Mouse (Mus musculus) forebrain, embryonic 14.5 days (tissue): ENCODE results near the gene Senp8. TPM values are rescaled to one million over a fixed set of nuclear protein-coding genes. Genes with fewer than 3 reads are reported as not detected.
A peak's percentile ranks its signal among the peaks of the same experiment; 100 is the strongest.

Experiments
- ATAC-seq: fragments of 200-750 bp; cut with Nextera tagmentation; 2 replicates; pipeline ENCODE4 v1.8.0; 2017; ENCODE audit warnings: mild to moderate bottlenecking, moderate library complexity
- DNase-seq: peaks from one replicate; pipeline ENCODE4 v3.0.0-alpha.2; 2015; ENCODE audit warnings: low spot score
- H3K27ac ChIP-seq: fragments of 300-500 bp; sonication (generic); 2 replicates; pipeline ENCODE4 v1.5.1; 2014; ENCODE audit warnings: low read depth, mild to moderate bottlenecking, control low read depth, low read length, moderate library complexity
- H3K27me3 ChIP-seq: fragments of 300-500 bp; sonication (generic); replicated peaks from 2 replicates; pipeline ENCODE4 v1.6.1; 2014; ENCODE audit warnings: low read length, control low read depth, mixed read lengths; ENCODE audit not compliant: control insufficient read depth, insufficient read depth
- H3K36me3 ChIP-seq: fragments of 300-500 bp; sonication (generic); 2 replicates; pipeline ENCODE4 v1.6.1; 2014; ENCODE audit warnings: low read length, control low read depth; ENCODE audit not compliant: control insufficient read depth, insufficient read depth
- H3K4me1 ChIP-seq: fragments of 300-500 bp; sonication (generic); 2 replicates; pipeline ENCODE4 v1.6.1; 2014; ENCODE audit warnings: antibody characterized with exemption, low read length, control low read depth; ENCODE audit not compliant: control insufficient read depth, insufficient read depth
- H3K4me2 ChIP-seq: fragments of 300-500 bp; sonication (generic); 2 replicates; pipeline ENCODE4 v1.6.1; 2014; ENCODE audit warnings: mild to moderate bottlenecking, control low read depth, low read length
- H3K4me3 ChIP-seq: fragments of 300-500 bp; sonication (generic); 2 replicates; pipeline ENCODE4 v1.5.1; 2014; ENCODE audit warnings: low read depth, low read length, control low read depth
- H3K9ac ChIP-seq: fragments of 300-500 bp; sonication (generic); 2 replicates; pipeline ENCODE4 v1.6.1; 2014; ENCODE audit warnings: mild to moderate bottlenecking, low read length, control low read depth, moderate library complexity
- H3K9me3 ChIP-seq: fragments of 300-500 bp; sonication (generic); replicated peaks from 2 replicates; pipeline ENCODE4 v1.6.1; 2016; ENCODE audit warnings: low read length, control low read depth, mixed read lengths; ENCODE audit not compliant: control insufficient read depth
- WGBS: fragments of 180-500 bp; shearing (Covaris S2); extraction: QIAGEN DNeasy Blood & Tissue Kit; methylation state at CpG from one replicate; pipeline ENCODE4 v1.1.7; 2014; 5-methylcytosine and 5-hydroxymethylcytosine counted together
- polyA plus RNA-seq: library from polyadenylated mRNA; unstranded; fragments of >200 nt; fragmentation: Nextera tagmentation; extraction: Ambion mirVana; gene quantifications from 2 replicates; pipeline ENCODE4 v1.2.1, GENCODE M21; 2014

Gene Senp8
- polyA plus RNA-seq, 1 experiment from 2014 or later = 12.3 TPM

- H3K9ac ChIP-seq = no peak overlapping the region
These were observed 49.4 kb downstream of the Senp8 start for GRCm38 (mm10) chr9:59701094-59701493.

GRCm38 (mm10) chr9:59696381-59696780 lies 54.1 kb downstream of the Senp8 start:
- H3K9me3 ChIP-seq = no peaks in the 10 kb centered on the region
- no peak overlapping the region for H3K27ac ChIP-seq
- DNase-seq (no peak), ATAC-seq (no peak)
- no peaks in the 10 kb centered on the region for H3K27me3 ChIP-seq
- no peak overlapping the region for H3K4me2 ChIP-seq
- peaks cover 10% of the 10 kb centered on the region; the same call in 1 of the 2 replicates for H3K4me1 ChIP-seq
- H3K4me3 ChIP-seq = no peak overlapping the region
- H3K9ac ChIP-seq = no peak overlapping the region
- WGBS = 89% methylated on average over 3 of the region's 3 CpGs
- no peaks in the 10 kb centered on the region for H3K36me3 ChIP-seq

More at GRCm38 (mm10) chr9:59701094-59701493, 49.4 kb downstream of the Senp8 start:
- 69% methylated on average over 7 of the region's 7 CpGs for WGBS
- ATAC-seq = no peak
- Histone ChIP-seq H3K27me3 (no peaks in the 10 kb centered on the region), H3K4me1 (no peaks in the 10 kb centered on the region), H3K9me3 (no peaks in the 10 kb centered on the region), H3K27ac (no peak overlapping the region), H3K36me3 (no peaks in the 10 kb centered on the region), H3K4me3 (no peak overlapping the region), H3K4me2 (no peak overlapping the region)
- no peak for DNase-seq

- WGBS = 55% methylated on average over 3 of the region's 3 CpGs
- Histone ChIP-seq H3K36me3 (no peaks in the 10 kb centered on the region), H3K4me2 (no peak overlapping the region), H3K9ac (no peak overlapping the region), H3K4me1 (peaks cover 10% of the 10 kb centered on the region; the same call in 1 of the 2 replicates), H3K9me3 (no peaks in the 10 kb centered on the region), H3K4me3 (no peak overlapping the region), H3K27ac (no peak overlapping the region), H3K27me3 (no peaks in the 10 kb centered on the region)
- DNase-seq = no peak
- ATAC-seq = no peak
These were observed 55.1 kb downstream of the Senp8 start for GRCm38 (mm10) chr9:59695451-59695813.

- no peaks in the 10 kb centered on the region for H3K36me3 ChIP-seq
- H3K9me3 ChIP-seq = no peaks in the 10 kb centered on the region
- no peak for DNase-seq
- 67% methylated on average over 16 of the region's 16 CpGs for WGBS
- no peak overlapping the region for H3K27ac ChIP-seq
- H3K9ac ChIP-seq = no peak overlapping the region
- no peak overlapping the region for H3K4me3 ChIP-seq
- H3K4me2 ChIP-seq = no peak overlapping the region
- no peaks in the 10 kb centered on the region for H3K27me3 ChIP-seq
- H3K4me1 ChIP-seq = peaks cover 10% of the 10 kb centered on the region; the same call in 1 of the 2 replicates
- ATAC-seq = no peak
These were observed 55.7 kb downstream of the Senp8 start for GRCm38 (mm10) chr9:59694571-59695450.

- Histone ChIP-seq H3K9ac (peak overlapping the region; percentile 54), H3K27me3 (no peaks in the 10 kb centered on the region), H3K4me1 (peaks cover 10% of the 10 kb centered on the region; the same call in 1 of the 2 replicates), H3K9me3 (no peaks in the 10 kb centered on the region), H3K4me3 (peak overlapping the region; percentile 28), H3K27ac (peak overlapping the region; percentile 61; the same call in 1 of the 2 replicates), H3K4me2 (peak overlapping the region; percentile 67), H3K36me3 (no peaks in the 10 kb centered on the region)
- peak; percentile 56 for DNase-seq
- ATAC-seq = peak; percentile 74
- WGBS = 25% methylated on average over 9 of the region's 9 CpGs
These were observed 58.4 kb downstream of the Senp8 start for GRCm38 (mm10) chr9:59692145-59692544.

- peak overlapping the region; percentile 61; the same call in 1 of the 2 replicates for H3K27ac ChIP-seq
- ATAC-seq = peak; percentile 96
These were observed 58.8 kb downstream of the Senp8 start for GRCm38 (mm10) chr9:59691635-59692094.

GRCm38 (mm10) chr9:59687416-59688046 lies 63.0 kb downstream of the Senp8 start:
- no peak for DNase-seq
- no peaks in the 10 kb centered on the region for H3K27me3 ChIP-seq

More at GRCm38 (mm10) chr9:59691635-59692094, 58.8 kb downstream of the Senp8 start:
- peak; percentile 92 for DNase-seq
- Histone ChIP-seq H3K9ac (peak overlapping the region; percentile 54), H3K36me3 (no peaks in the 10 kb centered on the region), H3K4me3 (peak overlapping the region; percentile 28), H3K4me1 (peaks cover 10% of the 10 kb centered on the region; the same call in 1 of the 2 replicates), H3K9me3 (no peaks in the 10 kb centered on the region), H3K4me2 (peak overlapping the region; percentile 67), H3K27me3 (no peaks in the 10 kb centered on the region)
- WGBS = 1% methylated on average over 23 of the region's 23 CpGs

More at GRCm38 (mm10) chr9:59687416-59688046, 63.0 kb downstream of the Senp8 start:
- no peak overlapping the region for H3K9ac ChIP-seq
- no peak for ATAC-seq
- no peak overlapping the region for H3K27ac ChIP-seq
- 35% methylated on average over 6 of the region's 6 CpGs for WGBS
- H3K9me3 ChIP-seq = no peaks in the 10 kb centered on the region
- H3K36me3 ChIP-seq = no peaks in the 10 kb centered on the region
- H3K4me1 ChIP-seq = peaks cover 10% of the 10 kb centered on the region; the same call in 1 of the 2 replicates
- H3K4me3 ChIP-seq = no peak overlapping the region
- H3K4me2 ChIP-seq = no peak overlapping the region
